Mouse (Mus musculus) hindbrain, embryonic 15.5 days (tissue): Measurements from ENCODE around the gene Ube2c. TPM values are rescaled to one million over a fixed set of nuclear protein-coding genes. Genes with fewer than 3 reads are reported as not detected.
A peak's percentile ranks its signal among the peaks of the same experiment; 100 is the strongest.
"Not testable (repeated sequence)": the region's sequence is repeated elsewhere in the genome, so short reads cannot be mapped to it uniquely, and the experiment has no call there.

Experiments used
- ATAC-seq: fragments of 200-750 bp; cut with Nextera tagmentation; 2 replicates; pipeline ENCODE4 v1.8.0; 2017; ENCODE audit warnings: low read depth, moderate number of reproducible peaks, moderate TSS enrichment; ENCODE audit not compliant: low FRiP score
- H3K27ac ChIP-seq: fragments of 300-500 bp; sonication (generic); replicated peaks from 2 replicates; pipeline ENCODE4 v1.5.1; 2015; ENCODE audit warnings: mild to moderate bottlenecking, inconsistent platforms
- H3K27me3 ChIP-seq: fragments of 300-500 bp; sonication (generic); 2 replicates; pipeline ENCODE4 v1.6.1; 2015; ENCODE audit warnings: control low read depth, inconsistent platforms
- H3K36me3 ChIP-seq: fragments of 300-500 bp; sonication (generic); 2 replicates; pipeline ENCODE4 v1.6.1; 2015; ENCODE audit warnings: control low read depth, inconsistent platforms
- H3K4me1 ChIP-seq: fragments of 300-500 bp; sonication (generic); replicated peaks from 2 replicates; pipeline ENCODE4 v1.6.1; 2015; ENCODE audit warnings: control low read depth, inconsistent platforms
- H3K4me2 ChIP-seq: fragments of 300-500 bp; sonication (generic); 2 replicates; pipeline ENCODE4 v1.6.1; 2015; ENCODE audit warnings: moderate library complexity, mild to moderate bottlenecking, inconsistent platforms
- H3K4me3 ChIP-seq: fragments of 300-500 bp; sonication (generic); 2 replicates; pipeline ENCODE4 v1.5.1; 2015; ENCODE audit warnings: mild to moderate bottlenecking, inconsistent platforms
- H3K9ac ChIP-seq: fragments of 300-500 bp; sonication (generic); 2 replicates; pipeline ENCODE4 v1.6.1; 2015; ENCODE audit warnings: inconsistent platforms
- H3K9me3 ChIP-seq: fragments of 300-500 bp; sonication (generic); 2 replicates; pipeline ENCODE4 v1.6.1; 2016; ENCODE audit warnings: control low read depth, inconsistent platforms
- WGBS: fragments of 180-500 bp; shearing (Covaris S2); methylation state at CpG from one replicate; pipeline ENCODE4 v1.1.7; 2015; 5-methylcytosine and 5-hydroxymethylcytosine counted together
- polyA plus RNA-seq: library from polyadenylated mRNA; unstranded; fragments of >200 nt; fragmentation: Nextera tagmentation; extraction: Ambion mirVana; gene quantifications from 2 replicates; pipeline ENCODE4 v1.2.1, GENCODE M21; 2015

The Ube2c gene
- polyA plus RNA-seq, 1 experiment from 2014 or later: 78.0 TPM

DNA sequence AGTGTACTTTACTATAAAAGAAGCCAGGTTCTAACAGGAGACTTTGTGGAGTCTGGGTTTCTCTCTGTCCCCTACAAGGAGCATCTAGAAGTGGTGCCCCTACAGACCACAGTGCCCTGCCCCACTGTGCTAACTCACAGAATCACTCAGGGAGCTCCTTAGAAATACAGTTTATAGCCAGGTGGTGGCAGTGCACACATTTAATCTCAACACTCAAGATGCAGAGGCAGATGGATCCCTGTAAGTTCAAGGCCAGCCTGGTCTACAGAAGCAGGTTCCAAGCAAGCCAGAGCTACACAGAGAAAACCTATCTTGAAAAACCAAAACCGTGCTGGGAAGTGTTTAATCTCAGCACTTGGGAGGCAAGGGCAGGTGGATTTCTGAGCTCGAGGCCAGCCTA is 24.1 kb downstream of the Ube2c start:
- no peaks in the 10 kb centered on the region for H3K27me3 ChIP-seq

DNA sequence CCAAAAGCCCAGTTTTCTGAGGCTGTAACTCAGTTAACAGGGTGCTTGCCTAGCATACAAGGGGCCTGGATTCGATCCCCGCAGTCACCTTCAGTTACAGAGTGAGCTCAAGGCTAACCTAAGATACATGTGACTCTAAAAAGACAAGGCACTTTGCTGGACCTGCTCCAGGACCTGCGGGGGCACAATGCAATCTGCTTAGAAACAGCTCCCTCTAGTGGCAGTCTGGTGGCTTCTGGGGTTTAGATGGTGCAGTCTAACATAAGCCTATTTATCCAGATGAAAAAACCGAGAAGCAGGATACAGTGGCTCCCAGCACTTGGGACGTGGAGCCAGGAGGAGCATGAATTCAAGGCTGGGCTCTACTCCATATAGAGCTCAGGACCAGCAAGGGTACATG is 24.6 kb downstream of the Ube2c start:
- Histone ChIP-seq H3K4me3 (no peak overlapping the region), H3K4me1 (no peaks in the 10 kb centered on the region), H3K27me3 (no peaks in the 10 kb centered on the region), H3K4me2 (no peak overlapping the region), H3K36me3 (peaks cover 20% of the 10 kb centered on the region), H3K9me3 (no peaks in the 10 kb centered on the region), H3K27ac (no peak overlapping the region), H3K9ac (no peak overlapping the region)
- 32% methylated on average over 5 of the region's 5 CpGs for WGBS
- ATAC-seq: peak; percentile 61

More for the DNA sequence above, 24.1 kb downstream of the Ube2c start:
- no peak for ATAC-seq
- WGBS: 89% methylated on average over 2 of the region's 2 CpGs
- Histone ChIP-seq H3K27ac (no peak overlapping the region), H3K4me2 (no peak overlapping the region), H3K4me3 (no peak overlapping the region), H3K9ac (no peak overlapping the region), H3K9me3 (no peaks in the 10 kb centered on the region), H3K4me1 (no peaks in the 10 kb centered on the region), H3K36me3 (peaks cover 20% of the 10 kb centered on the region)

DNA sequence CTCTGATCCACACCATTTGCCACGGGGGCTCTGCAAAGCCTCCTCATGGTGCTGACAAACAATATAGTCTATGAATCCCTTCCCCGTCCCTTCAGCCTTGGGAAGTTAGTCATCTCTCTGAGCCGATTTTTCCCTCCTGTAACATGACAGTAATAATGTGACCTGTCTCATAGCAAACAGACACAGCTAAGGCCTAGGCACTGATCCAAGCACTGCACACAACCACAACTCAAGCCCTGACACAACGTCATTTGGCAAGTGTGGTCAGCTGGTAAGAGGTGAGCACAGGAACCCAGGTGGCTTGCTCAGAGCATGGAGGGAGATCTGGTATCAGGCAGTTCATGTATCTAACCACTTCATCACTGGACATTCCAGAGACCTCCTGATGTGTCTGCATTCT is 26.2 kb downstream of the Ube2c start:
- H3K27me3 ChIP-seq: no peaks in the 10 kb centered on the region
- no peak overlapping the region for H3K9ac ChIP-seq
- H3K9me3 ChIP-seq: no peaks in the 10 kb centered on the region
- ATAC-seq: no peak
- no peak overlapping the region for H3K27ac ChIP-seq
- no peak overlapping the region for H3K4me2 ChIP-seq
- no peak overlapping the region for H3K4me3 ChIP-seq
- H3K4me1 ChIP-seq: no peaks in the 10 kb centered on the region
- peaks cover 23% of the 10 kb centered on the region for H3K36me3 ChIP-seq
- WGBS: 93% methylated on average over 4 of the region's 4 CpGs

DNA sequence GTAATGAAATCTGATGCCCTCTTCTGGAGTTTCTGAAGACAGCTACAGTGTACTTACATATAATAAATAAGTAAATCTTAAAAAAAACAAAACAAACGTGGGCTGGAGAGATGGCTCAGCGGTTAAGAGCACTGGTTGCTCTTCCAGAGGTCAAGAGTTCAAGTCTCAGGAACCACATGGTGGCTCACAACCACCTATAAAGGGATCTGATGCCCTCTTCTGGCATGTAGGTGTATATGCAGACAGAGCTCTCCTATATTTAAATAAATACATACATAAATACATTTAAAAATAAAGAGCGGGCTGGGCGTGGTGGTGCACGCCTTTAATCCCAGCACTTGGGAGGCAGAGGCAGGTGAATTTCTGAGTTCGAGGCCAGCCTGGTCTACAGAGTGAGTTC is 28.9 kb downstream of the Ube2c start:
- not testable (repeated sequence) for H3K27ac ChIP-seq, H3K4me3 ChIP-seq, ATAC-seq, H3K9ac ChIP-seq, H3K27me3 ChIP-seq, H3K9me3 ChIP-seq, H3K4me2 ChIP-seq
- peaks cover 18% of the 10 kb centered on the region for H3K36me3 ChIP-seq
- 87% methylated on average over 6 of the region's 6 CpGs for WGBS
- peaks cover 11% of the 10 kb centered on the region for H3K4me1 ChIP-seq

DNA sequence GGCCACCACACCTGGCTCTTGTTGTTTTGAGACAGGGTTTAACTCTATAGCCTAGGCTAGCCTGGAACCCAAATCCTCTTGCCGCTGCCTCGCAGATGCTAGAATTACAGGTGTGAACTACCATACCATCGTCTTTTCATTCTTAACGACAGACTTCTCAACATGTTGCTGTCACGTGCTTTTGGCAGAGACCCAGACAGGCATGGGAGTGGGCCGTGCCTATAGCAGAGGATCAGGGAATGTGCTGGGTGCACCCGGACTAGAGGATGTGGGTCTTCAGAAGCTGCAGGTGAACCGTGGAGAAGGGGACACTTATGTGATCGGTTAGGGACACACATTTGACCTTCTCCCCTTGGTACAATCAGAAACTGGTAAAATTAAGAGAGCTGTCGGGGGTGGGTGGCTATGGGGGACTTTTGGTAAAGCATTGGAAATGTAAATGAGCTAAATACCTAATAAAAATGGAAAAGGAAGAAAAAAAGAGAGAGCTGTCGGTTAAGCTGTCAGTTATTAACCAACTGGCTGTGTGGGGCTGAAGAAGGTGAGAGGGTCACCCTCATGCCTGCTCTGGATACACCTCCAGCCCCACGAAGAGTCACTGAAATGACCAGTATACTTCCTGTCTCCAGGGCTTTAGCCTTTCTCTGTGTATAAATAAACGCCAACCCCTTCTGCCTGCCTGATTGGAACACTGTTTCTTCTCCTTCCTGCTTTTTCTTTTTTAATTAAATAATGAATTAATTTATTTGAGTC is 30.7 kb downstream of the Ube2c start:
- no peak overlapping the region for H3K4me3 ChIP-seq
- peaks cover 17% of the 10 kb centered on the region for H3K4me1 ChIP-seq
- no peak for ATAC-seq
- WGBS: 92% methylated on average over 13 of the region's 13 CpGs
- H3K27ac ChIP-seq: no peak overlapping the region
- no peak overlapping the region for H3K4me2 ChIP-seq
- H3K9ac ChIP-seq: no peak overlapping the region
- H3K9me3 ChIP-seq: no peaks in the 10 kb centered on the region
- peaks cover 13% of the 10 kb centered on the region for H3K36me3 ChIP-seq
- no peaks in the 10 kb centered on the region for H3K27me3 ChIP-seq

DNA sequence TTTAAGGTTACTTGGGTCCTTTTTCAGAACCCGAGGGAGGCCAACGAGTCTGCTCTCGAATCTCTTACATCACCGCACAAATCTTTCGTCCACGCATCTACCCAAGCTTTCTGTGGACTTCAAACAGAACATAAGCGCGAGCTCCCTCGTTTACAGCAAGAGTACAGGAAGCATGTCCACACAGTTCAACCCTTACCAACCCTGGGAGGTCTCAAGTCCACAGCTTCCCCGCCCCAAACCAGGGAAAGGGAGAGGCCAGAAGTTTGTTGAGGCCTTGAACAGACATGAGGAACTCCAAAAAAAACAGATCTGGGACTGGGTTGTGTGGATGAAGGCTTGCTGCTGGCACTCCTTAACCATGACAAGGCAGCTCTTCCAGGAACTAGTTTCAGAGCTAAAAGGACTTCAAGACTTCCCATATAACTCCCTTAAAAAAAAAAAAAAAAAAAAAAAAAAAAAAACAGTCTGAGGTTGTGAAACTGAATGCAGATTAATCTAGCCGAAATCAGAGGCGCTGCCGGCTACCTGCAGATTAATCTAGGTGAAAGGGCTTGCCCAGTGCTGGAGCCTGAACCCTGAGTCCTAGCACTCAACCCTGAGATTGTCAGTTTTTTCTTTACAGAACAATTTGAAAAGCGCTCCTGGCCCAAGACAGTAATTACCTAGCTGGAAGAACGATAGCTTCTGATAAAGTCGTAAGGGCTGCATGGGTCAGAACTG is 33.7 kb downstream of the Ube2c start:
- WGBS: 96% methylated on average over 16 of the region's 16 CpGs
- H3K36me3 ChIP-seq: peaks cover 6% of the 10 kb centered on the region; the same call in 1 of the 2 replicates

DNA sequence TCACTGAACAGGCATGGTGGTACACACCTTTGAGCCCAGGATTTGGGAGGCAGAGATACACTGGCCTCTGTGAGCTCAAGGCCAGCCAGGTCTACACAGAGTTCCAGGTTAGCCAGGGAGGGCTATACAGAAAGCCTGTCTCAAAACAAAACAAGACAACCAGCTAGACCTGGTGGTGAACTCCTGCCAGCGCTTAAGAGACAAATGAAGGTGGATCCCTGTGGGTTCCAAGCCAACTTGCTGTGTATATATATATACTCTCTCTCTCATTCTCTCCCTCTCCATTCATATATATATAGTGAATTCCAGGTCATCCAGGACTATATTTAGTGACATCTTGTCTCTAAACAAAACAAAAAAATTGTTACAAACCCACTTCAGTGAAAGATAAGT is 34.2 kb downstream of the Ube2c start:
- peaks cover 38% of the 10 kb centered on the region for H3K4me1 ChIP-seq
- ATAC-seq: no peak
- peak overlapping the region; percentile 69 for H3K9ac ChIP-seq
- peak overlapping the region; percentile 78 for H3K4me3 ChIP-seq
- peaks cover 9% of the 10 kb centered on the region; the same call in 1 of the 2 replicates for H3K36me3 ChIP-seq
- H3K9me3 ChIP-seq: no peaks in the 10 kb centered on the region
- WGBS: 60% methylated on average over 1 of the region's 1 CpGs
- H3K4me2 ChIP-seq: peak overlapping the region; percentile 62
- peak overlapping the region; percentile 88 for H3K27ac ChIP-seq
- no peaks in the 10 kb centered on the region for H3K27me3 ChIP-seq

More for the DNA sequence above, 33.7 kb downstream of the Ube2c start:
- no peaks in the 10 kb centered on the region for H3K9me3 ChIP-seq
- H3K4me2 ChIP-seq: peak overlapping the region; percentile 62
- peaks cover 38% of the 10 kb centered on the region for H3K4me1 ChIP-seq
- H3K27ac ChIP-seq: no peak overlapping the region
- peak overlapping the region; percentile 78 for H3K4me3 ChIP-seq
- H3K27me3 ChIP-seq: no peaks in the 10 kb centered on the region
- no peak for ATAC-seq
- H3K9ac ChIP-seq: peak overlapping the region; percentile 69

DNA sequence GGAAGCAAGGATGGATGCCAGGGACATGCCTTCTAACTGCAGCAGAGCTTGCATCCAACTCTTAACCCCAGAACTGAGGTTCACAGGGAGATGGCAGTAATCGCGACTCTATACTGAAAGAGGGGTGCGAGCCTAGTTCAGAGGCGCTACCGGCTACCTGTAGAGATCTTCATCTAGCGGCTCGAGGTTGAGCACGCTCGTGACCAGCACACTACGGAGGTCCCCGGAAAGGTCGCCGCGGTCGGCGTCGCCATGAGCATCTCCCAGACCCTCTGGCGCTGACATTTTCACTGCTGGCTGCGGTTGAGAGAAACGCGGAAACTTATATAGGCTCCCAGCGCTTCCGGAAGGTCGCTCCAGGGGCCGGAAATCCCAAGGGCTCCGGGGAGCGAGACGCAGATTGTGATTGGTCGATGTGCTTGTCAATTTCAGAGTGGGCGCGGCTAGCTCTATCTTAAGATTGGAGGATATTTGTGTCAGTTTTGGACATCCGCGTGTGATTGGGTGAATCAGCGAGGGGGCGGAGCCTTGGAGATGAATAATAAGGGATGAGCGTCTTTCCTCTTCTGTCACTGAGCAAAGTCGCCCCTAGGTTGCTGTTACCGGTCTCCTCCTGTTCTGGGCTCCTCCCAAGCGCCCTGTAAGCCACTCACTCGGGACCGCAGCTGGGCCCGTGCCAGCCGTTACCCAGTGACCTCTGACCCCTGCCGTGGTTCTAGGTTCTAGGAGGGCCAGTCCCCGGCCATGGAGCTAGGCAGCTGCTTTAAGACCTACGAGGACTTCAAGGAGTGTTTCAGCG is 35.0 kb downstream of the Ube2c start, which contains the start of the genes Acot8 and Zswim3:
Acot8 (minus strand) TSS at position 350 of the 799 bp plus-strand sequence.
Zswim3 (plus strand) TSS at position 566 of the 799 bp plus-strand sequence.
- Histone ChIP-seq H3K9ac (peak within 1 kb of the TSS; percentile 74), H3K9me3 (no peaks in the 10 kb centered on the region), H3K4me3 (peak within 1 kb of the TSS; percentile 78), H3K4me1 (peaks cover 38% of the 10 kb centered on the region), H3K36me3 (peaks cover 12% of the 10 kb centered on the region; the same call in 1 of the 2 replicates), H3K27ac (peak within 1 kb of the TSS; percentile 88), H3K4me2 (peak within 1 kb of the TSS; percentile 73), H3K27me3 (no peaks in the 10 kb centered on the region)
- ATAC-seq: peak; percentile 97
- WGBS: under 1% methylated on average over 47 of the region's 47 CpGs

DNA sequence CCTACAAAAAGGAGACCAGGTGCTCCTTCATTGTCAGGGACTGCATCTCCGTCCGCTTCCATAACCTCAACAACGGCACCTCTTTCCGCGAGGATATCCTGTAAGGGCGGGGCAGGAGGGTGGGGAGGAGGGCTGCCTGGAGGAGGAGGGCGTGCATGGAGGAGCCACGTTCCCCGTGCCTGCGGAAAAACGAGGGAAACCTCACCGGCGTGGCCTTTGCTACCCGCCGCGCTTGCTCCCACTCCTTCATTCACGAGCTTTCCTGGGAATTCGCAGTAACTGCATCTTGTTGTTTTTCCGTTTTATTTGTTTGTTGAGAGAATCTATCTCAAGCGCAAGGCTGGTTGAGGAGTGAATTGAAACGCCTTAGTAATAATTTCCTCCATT is 35.6 kb downstream of the Ube2c start:
- Histone ChIP-seq H3K4me1 (peaks cover 38% of the 10 kb centered on the region), H3K9me3 (no peaks in the 10 kb centered on the region), H3K9ac (peak overlapping the region; percentile 74), H3K4me3 (peak overlapping the region; percentile 78), H3K27me3 (no peaks in the 10 kb centered on the region), H3K36me3 (peaks cover 10% of the 10 kb centered on the region; the same call in 1 of the 2 replicates), H3K4me2 (peak overlapping the region; percentile 73), H3K27ac (peak overlapping the region; percentile 86)
- WGBS: under 1% methylated on average over 21 of the region's 21 CpGs
- ATAC-seq: peak; percentile 49; the same call in 1 of the 2 replicates

DNA sequence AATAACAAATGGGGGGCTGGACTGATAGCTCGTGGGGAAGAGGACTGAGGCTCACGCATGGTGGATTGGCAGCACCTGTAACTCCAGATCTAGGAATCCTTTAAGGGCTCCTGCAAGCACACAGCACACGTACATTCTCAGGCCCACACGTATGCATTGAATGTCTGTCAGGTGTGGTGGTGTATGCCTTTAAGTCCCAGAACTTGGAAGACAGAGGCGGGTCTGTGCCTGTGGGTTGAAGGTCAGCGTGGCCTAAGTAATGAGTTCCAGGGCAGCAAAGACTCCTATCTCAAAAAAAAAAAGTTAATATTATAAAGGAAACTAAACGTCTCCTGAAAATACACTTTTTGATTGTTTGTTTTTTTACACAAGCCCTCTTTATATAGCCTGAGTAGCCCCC is 36.9 kb downstream of the Ube2c start:
- no peak overlapping the region for H3K27ac ChIP-seq
- peaks cover 38% of the 10 kb centered on the region for H3K4me1 ChIP-seq
- no peaks in the 10 kb centered on the region for H3K27me3 ChIP-seq
- no peak for ATAC-seq
- H3K4me2 ChIP-seq: peak overlapping the region; percentile 73; the same call in 1 of the 2 replicates
- no peaks in the 10 kb centered on the region for H3K9me3 ChIP-seq
- H3K9ac ChIP-seq: no peak overlapping the region
- H3K4me3 ChIP-seq: 0 out of 2 replicates have a peak overlapping the region, but pooled peaks have one; percentile 78
- peaks cover 9% of the 10 kb centered on the region; the same call in 1 of the 2 replicates for H3K36me3 ChIP-seq
- WGBS: 89% methylated on average over 7 of the region's 7 CpGs

DNA sequence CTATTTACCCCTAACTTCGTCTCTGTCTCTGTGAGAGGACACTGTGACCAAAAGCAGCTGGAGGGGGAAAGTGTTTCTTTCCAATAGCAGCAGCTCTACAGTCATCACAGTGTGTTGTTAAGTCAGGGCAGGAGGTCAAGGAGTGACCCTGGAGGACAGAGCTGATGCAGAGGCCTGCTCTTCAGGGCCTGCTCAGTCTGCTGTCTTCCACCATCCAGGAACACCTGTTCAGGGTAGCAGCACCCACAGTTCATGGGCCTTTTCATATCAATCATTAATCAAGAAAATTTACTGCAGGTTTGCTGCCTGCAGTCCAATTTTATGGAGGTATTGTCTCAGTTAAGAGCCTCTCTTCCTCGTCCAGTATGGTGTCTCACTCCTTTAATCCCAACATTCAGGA is 43.9 kb downstream of the Ube2c start:
- Histone ChIP-seq H3K4me3 (no peak overlapping the region), H3K4me1 (no peaks in the 10 kb centered on the region), H3K4me2 (no peak overlapping the region), H3K9me3 (no peaks in the 10 kb centered on the region), H3K36me3 (peaks cover 13% of the 10 kb centered on the region; the same call in 1 of the 2 replicates), H3K9ac (no peak overlapping the region), H3K27me3 (no peaks in the 10 kb centered on the region), H3K27ac (no peak overlapping the region)
- 78% methylated on average over 2 of the region's 2 CpGs for WGBS
- ATAC-seq: no peak
